Mouse (Mus musculus) urinary bladder, postnatal 4 days (tissue): ENCODE results near the gene Ptpn14.

Experiments
- DNase-seq, 2 experiments: peaks; one replicate each; pipeline ENCODE4 v3.0.0; 2021 to 2022; ENCODE audit warnings: low spot score in 2 of 2

The Ptpn14 gene

GRCm38 (mm10) chr1:189864846-189865560, 136.9 kb downstream of the Ptpn14 start:
- no peak for DNase-seq

- no peak for DNase-seq
These were observed 138.6 kb downstream of the Ptpn14 start for GRCm38 (mm10) chr1:189866621-189867020.

- no peak for DNase-seq
These were observed 139.0 kb downstream of the Ptpn14 start for GRCm38 (mm10) chr1:189867034-189867433.

- peak in 1 of 2 experiments; percentile 50 for DNase-seq
These were observed 139.4 kb downstream of the Ptpn14 start for GRCm38 (mm10) chr1:189867497-189867896.

GRCm38 (mm10) chr1:189868036-189868435, 140.0 kb downstream of the Ptpn14 start:
- no peak for DNase-seq

GRCm38 (mm10) chr1:189869651-189870270, 141.7 kb downstream of the Ptpn14 start:
- DNase-seq: no peak

- DNase-seq: no peak
These were observed 142.5 kb downstream of the Ptpn14 start for GRCm38 (mm10) chr1:189870539-189870938.

GRCm38 (mm10) chr1:189871625-189872024, 143.6 kb downstream of the Ptpn14 start:
- DNase-seq: no peak

- no peak for DNase-seq
These were observed 144.0 kb downstream of the Ptpn14 start for GRCm38 (mm10) chr1:189872050-189872449.

GRCm38 (mm10) chr1:189873591-189873990, 145.5 kb downstream of the Ptpn14 start:
- DNase-seq: no peak

GRCm38 (mm10) chr1:189875439-189875861, 147.4 kb downstream of the Ptpn14 start:
- no peak for DNase-seq

GRCm38 (mm10) chr1:189876162-189876561, 148.1 kb downstream of the Ptpn14 start:
- no peak for DNase-seq

- no peak for DNase-seq
These were observed 151.1 kb downstream of the Ptpn14 start for GRCm38 (mm10) chr1:189879212-189879611.

- DNase-seq: no peak
These were observed 151.9 kb downstream of the Ptpn14 start for GRCm38 (mm10) chr1:189879965-189880364.

- DNase-seq: no peak
These were observed 152.7 kb downstream of the Ptpn14 start for GRCm38 (mm10) chr1:189880745-189881144.

GRCm38 (mm10) chr1:189882886-189883285, 154.8 kb downstream of the Ptpn14 start:
- no peak for DNase-seq

- DNase-seq: peak; percentile 60 to 76
These were observed 155.6 kb downstream of the Ptpn14 start for GRCm38 (mm10) chr1:189883531-189884170.

- DNase-seq: no peak
These were observed 156.9 kb downstream of the Ptpn14 start for GRCm38 (mm10) chr1:189884951-189885350.

GRCm38 (mm10) chr1:189885975-189886374, 157.9 kb downstream of the Ptpn14 start:
- no peak for DNase-seq

- DNase-seq: no peak
These were observed 159.4 kb downstream of the Ptpn14 start for GRCm38 (mm10) chr1:189887518-189887917.

GRCm38 (mm10) chr1:189888749-189889148, 160.7 kb downstream of the Ptpn14 start:
- DNase-seq: no peak

- no peak for DNase-seq
These were observed 166.1 kb downstream of the Ptpn14 start for GRCm38 (mm10) chr1:189894191-189894590.

- no peak for DNase-seq
These were observed 169.8 kb downstream of the Ptpn14 start for GRCm38 (mm10) chr1:189897861-189898260.
